Mouse (Mus musculus): ENCODE results near the gene Sema6b.

The Sema6b gene

DNA sequence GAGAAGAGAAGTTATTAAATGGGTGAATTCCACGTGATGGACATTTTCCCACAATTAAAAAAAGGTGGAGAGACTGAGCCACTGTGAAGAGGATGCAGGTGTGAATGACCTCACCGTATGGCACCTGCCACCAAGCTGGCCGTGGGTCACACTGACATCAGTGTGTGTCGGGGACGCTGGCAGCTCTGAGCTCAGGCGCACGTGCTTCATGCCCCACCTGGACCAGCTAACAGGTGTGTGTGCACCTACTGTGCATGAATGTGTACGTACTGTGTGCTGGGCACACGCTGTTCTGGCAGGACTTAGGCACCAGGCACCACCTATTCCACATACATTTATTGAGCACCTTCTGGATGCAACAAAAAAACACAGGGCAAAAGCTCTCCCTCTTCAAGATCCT, 4.4 kb upstream of the Sema6b start:
- DNase-seq, result no peak

DNA sequence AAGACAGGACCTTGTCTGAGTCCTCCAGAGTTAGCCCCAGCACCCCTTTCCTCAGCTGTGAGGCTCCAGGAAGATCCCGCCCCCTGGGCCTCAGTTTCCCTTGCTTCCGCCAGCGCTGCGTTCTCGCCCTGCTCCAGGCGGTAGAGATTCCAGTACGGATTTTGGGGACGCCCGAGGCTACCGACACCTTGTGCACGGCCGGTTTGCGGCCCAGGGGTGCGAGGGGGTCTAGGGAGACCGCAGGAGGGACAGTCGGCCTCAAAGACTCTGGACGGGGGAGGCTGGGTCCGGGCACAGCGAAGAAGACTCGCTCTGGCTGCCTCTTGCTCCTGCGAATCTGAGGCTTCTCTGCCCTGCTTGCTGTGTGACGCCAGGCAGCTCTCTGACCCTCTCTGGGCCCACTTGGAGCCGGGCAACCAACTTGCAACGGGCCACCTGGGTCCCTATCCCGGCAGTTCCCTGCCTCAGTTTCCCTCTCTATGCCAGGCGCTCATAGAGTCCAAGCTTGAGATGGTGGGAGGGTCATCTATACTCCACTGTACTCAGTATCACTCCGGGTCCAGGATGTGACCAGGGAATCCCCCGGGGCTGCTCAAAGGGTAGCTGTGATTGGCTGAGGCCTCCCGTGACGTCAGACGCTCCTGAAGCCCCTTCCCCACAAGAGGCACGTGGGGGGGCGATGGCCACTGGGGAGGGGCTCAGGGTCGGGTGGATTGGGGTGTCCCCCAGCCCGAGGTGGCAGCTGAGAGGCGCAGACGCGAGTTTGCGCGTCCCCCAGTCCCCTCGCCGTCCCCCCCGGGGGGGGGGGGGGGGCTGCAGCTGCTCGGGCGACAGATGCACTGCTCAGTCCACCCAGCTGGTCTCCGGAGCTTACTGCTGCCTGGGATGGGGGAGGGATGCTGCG, 1.8 kb upstream of the Sema6b start:
- DNase-seq, result peak; percentile 59

DNA sequence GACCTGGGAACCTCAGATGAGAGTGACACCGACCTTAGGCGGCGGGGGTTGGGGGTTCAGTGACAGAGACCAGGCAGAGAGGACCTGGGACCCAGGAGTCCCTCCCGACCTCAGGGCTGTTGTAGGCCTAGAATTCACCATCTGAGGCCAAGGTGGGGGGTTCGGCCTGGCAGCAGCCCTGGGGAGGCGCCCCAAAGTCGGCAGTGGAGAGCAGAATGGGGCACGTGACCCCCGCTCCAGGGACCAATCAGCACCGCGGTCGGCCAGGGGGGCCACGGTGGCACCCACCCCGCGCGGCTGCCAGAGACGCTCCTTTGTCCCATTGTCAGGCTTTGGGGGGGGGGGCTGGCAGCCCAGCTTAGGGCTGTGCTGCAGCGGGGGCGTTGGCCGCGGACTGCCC, 788 bp downstream of the Sema6b start:
- peak; percentile 63 for DNase-seq

DNA sequence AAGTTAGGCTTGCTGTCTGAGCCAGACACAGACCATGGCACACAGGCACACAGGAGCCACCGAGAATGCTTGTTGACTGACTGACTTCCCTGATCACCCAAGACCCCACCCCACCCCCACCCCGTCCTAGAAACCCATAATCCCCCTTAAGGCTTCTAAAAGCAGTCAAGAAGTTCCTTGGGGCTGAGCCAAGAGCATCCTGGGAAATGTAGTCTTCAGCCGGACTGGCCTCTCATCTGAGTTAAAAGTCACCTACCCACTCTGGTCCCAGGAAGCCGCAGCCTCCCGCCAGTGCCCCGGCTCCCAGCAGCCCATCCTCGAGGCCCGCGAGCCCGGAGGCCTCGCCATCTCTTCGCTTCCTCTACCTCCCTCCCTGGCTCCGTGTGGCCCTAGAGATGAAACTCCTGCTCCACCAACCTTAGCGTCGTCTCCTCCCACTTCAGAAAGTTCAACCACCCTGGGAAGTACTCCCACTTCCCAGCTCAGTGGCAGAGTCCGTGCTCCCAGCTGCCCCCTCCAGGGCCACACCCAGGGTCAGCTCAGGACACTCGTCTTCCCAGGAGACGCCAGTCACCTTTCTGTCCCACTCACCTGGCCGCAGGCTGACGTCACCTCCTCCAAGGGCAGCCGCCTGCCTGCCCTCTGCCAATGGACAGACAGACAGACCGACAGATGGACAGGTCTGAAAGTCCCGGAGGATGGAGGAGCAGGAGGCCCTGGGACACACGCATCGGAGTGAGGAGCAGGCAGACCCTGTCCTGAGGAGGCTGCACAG, 2.1 kb downstream of the Sema6b start:
- DNase-seq, result no peak

DNA sequence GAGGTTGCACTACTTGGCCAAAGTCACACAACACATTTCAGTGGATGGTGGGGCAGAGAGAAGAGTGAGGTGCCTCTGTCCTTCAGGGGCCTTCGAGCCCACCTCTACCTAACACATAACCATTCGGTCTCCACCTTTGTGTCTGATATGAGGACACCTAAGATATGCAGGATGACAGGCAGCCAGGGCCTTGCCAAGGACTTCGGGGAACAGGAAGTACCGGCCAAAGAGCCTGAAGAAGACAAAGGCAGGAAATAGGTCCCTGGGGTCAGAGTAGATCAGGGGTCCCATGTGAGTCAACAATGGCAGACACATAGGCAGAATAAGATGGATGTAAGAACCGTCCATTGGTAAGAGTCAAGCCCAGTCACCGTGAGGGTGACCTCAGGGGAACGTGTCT, 3.6 kb downstream of the Sema6b start:
- DNase-seq, result no peak

DNA sequence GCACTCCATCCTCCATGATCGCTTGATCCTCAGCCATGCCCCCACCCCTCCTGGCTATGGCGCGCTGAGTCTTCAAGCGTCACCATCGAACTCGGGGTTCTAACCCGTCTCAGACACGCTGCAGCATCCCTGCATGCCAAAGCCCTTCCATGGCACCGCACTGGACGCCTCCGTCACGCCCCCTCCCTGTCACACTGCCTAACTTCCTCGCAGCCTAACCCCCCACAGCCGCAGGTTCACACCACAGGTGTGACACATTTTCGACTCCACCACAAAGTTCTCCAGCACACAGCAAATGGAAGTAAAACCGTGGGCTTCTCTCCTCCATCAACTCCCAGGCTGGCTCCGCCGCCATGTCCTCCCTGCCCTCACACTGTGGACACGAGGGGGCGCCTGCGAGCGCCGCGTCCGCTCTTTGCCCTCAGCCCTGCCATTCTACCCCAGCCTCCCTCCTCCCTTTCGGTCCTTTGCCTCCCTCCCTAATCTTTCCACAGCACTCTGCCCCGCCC, 5.6 kb downstream of the Sema6b start:
- DNase-seq, result peak; percentile 54

DNA sequence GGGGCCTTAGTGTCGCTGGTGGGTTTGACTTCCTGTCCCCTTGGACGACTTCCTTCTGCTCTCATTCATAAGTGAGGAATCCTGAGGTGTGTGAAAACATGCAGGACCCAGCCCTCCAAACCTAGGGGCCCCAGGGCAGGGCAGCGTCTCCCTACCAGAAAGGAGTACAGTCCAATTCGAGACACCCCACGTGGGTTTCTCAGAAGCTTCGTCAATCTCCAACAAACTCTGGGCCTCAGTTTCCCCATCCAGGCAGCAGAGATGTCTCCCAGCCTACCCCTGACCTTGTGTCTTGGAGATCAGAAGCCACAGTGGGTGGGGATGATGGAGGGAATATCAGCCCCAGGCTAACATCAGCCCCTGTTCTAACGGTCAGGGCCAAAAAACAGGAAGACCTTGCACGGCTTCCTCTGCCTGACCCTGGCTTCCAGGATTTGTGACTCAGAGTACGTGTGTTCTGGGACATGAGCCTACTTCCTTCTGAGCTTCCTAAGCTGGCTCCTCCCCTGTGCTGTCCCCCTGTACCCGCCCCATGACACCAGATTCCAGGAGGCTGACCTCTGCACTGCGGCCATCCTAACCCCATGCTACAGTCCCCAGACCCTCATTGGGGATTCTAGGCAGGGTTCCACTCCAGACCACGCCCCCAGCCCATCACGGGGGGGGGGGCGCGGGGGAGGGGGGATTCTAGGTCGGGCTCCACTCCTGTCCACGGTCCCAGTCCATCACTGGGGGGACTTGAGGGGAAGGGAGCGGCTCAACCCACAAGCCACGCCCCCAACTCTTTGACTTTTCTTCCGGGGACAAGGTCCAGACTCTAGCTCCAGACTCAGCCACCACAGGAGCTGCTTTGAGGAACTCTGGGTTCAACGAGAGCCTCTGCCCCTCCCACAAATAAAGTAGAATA, 6.4 kb downstream of the Sema6b start:
- DNase-seq, result no peak

DNA sequence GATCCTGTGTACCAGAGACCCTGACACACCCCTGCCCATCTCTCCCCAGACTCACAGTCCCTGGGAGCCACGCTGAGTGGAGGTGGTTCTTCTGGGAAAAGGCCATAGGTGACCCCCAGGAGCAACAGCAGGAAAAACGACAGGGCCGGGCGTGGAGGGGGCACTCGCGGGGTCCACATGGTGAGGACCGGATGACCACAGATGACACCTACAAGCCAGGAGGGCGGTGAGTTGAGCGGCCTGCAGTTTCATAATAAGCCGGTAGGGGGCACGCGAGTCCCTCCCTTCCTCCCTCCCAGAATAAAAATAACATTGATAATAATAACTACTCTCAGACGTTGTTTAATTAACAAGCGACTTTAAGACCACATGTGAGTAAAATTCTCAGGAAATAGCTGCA, 7.5 kb downstream of the Sema6b start:
- no peak for DNase-seq

DNA sequence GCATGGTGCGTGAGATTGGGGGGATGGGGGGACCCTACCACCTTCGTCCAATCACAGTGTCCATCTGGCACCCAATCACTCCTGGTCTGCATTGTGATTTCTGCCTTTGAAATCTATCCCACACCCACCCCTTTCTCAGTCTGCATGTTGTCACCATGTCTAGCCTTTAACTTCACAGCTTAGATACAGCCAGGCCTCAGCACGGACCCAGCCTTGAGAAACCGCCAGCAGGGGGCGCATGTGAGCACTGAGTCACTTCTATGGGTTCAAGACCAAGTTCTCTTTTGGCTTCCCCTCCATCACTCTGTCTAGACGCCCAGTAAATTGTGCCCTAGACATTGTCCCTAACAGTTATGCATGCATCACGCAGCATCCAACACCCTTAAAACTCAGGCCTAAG, 8.3 kb downstream of the Sema6b start:
- DNase-seq, result no peak

DNA sequence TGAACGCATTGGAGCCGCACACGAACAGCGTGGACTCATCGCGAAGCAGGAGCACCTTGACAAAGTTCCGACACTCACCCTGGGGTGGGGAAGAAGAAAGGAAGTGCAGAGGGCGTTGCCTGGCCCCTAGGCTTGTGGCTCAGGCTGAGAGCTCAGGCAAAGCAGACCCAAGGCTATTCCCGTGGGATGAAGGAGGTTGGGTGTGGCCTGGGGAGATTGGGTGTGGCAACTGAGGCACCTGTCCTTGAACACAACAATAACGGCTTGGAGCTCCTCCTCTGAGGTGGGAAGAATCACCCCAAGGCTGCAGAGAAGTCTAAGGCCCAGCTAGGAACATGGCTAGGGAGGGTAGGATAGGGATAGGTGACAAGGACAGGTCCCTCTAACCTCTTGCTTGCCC, 9.0 kb downstream of the Sema6b start:
- no peak for DNase-seq

DNA sequence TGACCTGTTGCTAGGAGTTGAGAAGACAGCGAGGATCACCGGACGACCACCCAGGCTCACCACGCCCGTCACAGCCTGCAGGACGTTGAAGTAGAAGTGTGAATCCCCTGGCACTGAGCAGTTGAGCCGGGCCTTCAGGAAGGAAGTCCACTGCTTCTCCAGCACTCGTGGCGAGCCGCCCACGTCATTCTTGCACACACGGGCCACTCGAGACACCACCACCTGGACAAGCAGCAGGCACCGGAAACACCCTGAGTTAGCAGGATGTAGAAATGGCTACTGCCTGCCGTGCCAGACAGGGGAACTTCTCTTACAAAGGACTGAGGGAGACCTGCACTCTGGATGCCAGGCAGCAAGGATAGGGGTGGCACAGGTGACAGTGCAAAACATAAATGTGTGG, 11.9 kb downstream of the Sema6b start:
- no peak for DNase-seq

DNA sequence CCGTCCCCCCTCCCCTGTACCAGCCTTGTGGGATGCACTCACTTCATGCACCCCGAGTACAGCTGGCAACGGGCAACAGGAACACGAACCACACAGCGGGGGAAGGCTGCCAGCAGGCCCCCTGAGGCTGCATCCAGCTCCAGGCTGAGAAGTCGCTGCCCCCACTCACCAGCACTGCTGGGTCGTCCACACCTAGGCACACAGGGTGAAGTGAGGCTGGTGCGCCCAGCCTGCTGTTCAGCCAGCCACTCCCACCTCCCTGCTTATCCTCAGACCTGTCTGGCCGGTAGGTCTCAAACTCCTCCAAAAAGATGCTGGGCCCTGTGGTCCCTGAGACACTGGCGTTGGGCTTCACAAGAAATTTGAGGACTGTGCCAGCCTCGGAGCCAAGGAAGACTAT, 14.0 kb downstream of the Sema6b start:
- DNase-seq, result no peak

DNA sequence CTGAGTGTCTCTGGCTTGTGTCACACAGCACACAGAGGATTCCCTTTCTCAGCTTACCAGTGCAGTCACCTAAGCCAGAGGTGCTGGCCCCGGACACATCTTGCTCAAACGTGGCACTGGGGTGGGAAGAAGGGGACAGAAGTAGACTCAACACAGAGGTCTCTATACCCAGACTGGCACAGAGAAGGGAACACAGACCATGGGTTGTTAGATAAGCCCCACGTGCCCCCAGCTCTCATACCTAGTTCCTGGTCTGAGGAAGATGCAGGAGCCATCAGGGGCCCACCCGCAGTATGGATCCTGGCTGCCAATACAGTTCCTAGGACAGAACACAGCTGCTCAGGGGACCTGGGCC, 14.9 kb downstream of the Sema6b start:
- no peak for DNase-seq

DNA sequence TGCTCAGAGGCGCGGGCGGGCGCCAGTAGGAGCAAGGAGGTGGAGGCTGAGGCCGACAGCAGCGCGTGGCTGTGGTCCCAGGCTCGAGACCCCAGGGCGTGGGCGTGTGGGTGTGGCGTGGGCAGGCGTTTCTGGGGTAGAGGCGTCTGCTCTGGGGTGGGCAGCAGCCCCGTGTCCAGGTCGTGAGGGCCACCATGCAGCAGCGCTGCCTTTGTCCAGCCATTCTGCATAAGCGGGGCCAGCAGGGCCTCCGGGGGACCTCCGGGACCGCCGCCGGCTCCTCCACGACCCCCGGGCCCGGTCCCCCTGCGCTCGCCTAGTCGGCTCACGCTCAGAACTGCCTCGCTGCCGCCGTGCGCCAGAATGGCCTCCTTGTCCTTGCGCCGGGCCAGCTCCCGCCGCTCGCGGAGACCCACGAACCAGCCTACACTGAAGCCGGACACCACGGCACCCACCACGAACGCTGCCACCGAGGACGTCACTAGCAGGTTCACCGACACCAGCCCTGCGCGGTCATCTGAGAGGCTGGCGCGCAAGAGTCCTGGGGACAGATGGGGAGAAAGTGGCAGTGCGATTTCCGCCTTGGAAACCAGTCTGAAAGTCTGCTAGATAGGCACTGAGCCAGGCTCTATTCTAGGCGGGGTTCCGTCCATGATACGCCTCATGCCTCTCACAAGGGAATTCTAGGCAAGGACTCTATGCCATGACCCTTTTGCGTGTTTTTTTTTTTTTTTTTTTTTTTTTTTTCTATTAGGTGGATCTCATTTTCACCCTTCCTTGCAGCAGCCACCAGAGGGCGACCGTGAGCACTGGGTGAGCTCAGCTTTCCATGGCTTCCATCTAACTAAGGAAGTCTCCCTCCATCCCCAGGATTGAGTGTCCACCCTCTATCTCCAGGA, 15.5 kb downstream of the Sema6b start:
- peak; percentile 53 for DNase-seq

DNA sequence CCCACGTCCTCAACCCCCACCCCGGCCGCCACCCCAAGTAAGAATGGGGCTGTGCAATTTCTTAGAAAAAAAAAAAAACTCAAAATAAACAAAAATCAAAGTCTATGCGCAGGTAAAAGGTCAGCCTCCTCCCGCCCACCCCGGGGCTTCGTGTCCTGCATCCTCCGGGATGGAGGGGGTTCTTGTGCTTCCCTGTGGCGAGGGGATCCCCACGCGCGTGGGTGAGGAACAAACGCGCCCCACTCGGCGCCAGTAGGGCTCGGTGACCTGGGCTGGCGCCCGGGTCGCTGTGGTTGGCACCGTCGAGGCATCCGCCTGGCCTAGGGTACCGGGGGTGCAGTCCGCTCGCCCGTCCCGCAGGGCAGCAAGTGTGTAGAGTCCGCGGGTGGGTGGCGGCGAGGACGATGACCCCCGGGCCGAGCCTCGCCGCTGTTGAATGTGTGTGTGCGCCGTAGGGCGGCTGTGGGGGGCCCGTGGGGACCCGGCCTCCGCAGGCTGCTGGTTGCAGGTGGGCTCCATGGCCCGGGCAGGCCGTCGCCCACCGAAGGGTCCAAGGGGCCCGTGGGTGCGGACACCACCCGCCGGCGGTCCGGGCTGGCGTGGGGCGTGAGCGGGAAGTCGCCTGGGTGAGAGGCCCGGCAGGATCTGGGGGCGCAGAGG, 16.3 kb downstream of the Sema6b start:
- no peak for DNase-seq

DNA sequence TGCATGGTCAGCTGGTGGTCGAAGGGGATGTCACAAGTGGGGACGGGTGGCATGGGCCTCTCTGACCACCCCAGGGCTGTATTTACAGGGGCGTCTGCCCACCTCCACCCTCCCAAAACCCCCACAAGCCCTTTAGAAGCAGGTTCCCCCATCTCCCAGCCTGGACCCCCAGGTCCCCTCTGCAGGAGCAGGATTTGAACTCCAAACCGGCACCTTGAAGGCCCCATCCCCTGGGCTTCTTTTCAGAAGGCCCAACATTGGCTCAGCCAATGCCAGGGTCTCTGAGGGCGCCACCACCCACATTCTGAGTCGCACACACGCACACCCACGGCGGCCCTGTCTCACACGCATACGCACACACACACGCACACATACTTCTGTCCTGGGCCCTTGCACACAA, 17.0 kb downstream of the Sema6b start:
- no peak for DNase-seq

DNA sequence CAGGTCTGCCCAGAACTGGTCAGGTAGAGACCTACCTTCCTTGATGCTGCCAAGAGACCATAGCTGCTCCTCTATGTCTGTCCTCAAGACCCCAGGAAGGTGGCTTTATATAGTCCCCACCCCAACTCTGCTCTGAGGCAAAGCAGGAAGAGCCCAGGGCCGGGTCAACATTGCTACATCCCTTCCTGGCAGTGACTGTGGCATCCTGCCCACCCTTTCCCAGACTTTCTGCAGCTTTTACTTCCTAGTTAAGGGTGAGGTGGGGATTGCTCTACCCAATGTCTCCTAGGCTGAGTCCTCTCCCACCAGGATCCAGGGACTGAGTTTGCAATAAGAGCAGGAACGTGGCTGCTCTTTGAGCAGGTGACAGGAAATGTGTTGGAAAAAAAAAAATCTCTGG, 18.3 kb downstream of the Sema6b start, which contains the start of gene Lrg1:
Lrg1 (minus strand) TSS at position 176 of the 400 bp plus-strand sequence.
- no peak for DNase-seq

DNA sequence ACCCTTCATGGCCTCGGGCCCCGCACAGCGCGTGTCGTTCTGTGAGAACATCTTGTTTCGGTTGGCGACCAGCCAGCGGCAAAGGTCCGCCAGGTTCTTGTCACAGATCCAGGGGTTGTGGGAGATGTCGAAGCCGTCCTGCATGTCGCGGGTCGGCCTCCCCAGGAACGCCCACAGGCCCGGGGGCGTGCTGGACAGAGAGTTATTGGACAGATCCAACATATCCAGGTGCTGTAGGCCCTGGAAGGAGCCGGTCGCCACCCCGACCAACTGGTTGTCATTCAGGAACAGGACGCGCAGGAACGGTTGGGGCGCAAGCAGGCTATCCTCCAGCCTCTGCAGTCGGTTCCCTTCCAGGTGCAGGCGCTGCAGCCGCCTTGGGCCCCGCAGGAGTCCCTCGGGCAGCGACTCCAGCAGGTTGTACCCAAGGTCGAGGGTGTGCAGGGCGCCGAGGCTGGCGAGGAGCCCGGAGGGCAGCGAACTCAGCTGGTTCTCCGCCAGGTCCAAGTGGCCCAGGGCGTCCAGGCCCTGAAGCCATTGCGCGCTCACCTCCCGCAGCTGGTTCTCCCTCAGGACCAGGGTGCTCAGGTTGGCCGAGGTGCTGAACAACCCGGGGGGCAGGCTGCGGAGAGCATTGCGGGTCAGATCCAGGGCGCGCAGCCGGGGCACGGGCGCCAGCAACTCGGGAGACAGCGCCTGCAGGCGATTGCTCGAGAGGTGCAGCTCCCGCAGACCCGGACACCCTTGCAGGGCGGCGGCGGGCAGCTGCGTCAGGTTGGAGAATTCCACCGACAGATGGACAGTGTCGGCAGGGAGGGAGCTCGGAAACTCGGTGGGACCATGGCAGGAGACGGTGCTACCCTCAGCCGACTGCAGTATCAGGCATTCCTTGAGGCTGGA, 19.9 kb downstream of the Sema6b start:
- no peak for DNase-seq

DNA sequence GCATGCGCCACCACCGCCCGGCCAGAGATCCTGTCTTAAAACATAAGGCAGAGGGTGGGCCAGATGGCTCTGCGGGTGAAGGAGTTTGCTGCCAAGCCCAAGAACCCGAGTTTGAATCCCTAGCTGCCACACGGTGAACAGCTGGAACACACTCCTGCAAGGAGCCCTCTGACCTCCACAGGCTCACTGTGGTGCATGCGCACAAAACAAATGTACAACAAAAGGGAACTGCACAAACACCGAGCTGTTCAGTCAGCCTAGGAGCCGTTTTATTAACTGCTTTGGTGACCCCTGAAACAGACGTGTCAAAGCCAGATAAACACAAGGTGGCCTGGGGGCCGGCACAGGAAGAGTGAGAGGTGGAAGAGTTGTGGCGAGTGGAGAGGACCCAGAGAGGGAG, 20.7 kb downstream of the Sema6b start:
- no peak for DNase-seq

DNA sequence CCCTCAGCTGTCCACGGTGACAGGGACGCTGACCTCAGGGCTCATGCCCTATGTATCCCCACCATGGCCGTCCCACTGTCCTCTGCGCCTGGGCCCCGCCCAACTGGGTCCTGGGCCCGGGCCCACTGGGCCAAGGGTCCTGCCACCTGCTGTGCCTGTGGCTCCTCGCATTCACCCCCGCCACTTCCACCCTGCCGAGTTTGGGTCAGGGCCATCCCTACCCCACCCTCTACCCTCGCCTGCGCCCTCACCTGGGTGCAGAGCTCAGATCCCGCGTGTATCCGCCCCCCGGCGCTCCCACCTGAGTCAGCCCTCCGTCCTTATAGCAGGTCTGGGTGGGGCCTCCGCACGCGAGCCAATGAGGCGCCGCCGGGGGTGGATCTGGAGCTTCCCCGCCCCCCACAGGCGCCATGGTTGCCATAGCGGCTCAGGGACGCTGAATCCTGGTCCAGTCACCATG, 22.9 kb downstream of the Sema6b start, which contains the start of gene Plin5:
Plin5 (minus strand) TSS at position 346 of the 460 bp plus-strand sequence.
- DNase-seq, result peak; percentile 61

Measured in right cerebral cortex, adult 18-20 months (tissue).